Mouse (Mus musculus) T-cell, adult 2 months (primary cell): Measurements from ENCODE around the gene Rai14.

Experiments used
- DNase-seq: peaks from one replicate; pipeline ENCODE4 v3.0.0; 2022; ENCODE audit warnings: low spot score

The Rai14 gene

GRCm38 (mm10) chr15:10689304-10689703 is 25.1 kb downstream of the Rai14 start:
- no peak for DNase-seq

- no peak for DNase-seq
Measured at GRCm38 (mm10) chr15:10688686-10689085, 25.7 kb downstream of the Rai14 start.

- no peak for DNase-seq
Measured at GRCm38 (mm10) chr15:10687365-10687764, 27.1 kb downstream of the Rai14 start.

- DNase-seq, result no peak
Measured at GRCm38 (mm10) chr15:10685692-10686430, 28.6 kb downstream of the Rai14 start.

GRCm38 (mm10) chr15:10683687-10684203 is 30.7 kb downstream of the Rai14 start:
- DNase-seq, result no peak

GRCm38 (mm10) chr15:10680514-10680913 is 33.9 kb downstream of the Rai14 start:
- DNase-seq, result no peak

- DNase-seq, result no peak
Measured at GRCm38 (mm10) chr15:10679571-10679970, 34.9 kb downstream of the Rai14 start.

GRCm38 (mm10) chr15:10675801-10676200 is 38.6 kb downstream of the Rai14 start:
- no peak for DNase-seq

- no peak for DNase-seq
Measured at GRCm38 (mm10) chr15:10672880-10673279, 41.5 kb downstream of the Rai14 start.

- no peak for DNase-seq
Measured at GRCm38 (mm10) chr15:10671868-10672267, 42.6 kb downstream of the Rai14 start.

- DNase-seq, result no peak
Measured at GRCm38 (mm10) chr15:10670107-10670506, 44.3 kb downstream of the Rai14 start.

GRCm38 (mm10) chr15:10668120-10668900 is 46.1 kb downstream of the Rai14 start:
- DNase-seq, result no peak

GRCm38 (mm10) chr15:10665816-10666215 is 48.6 kb downstream of the Rai14 start:
- DNase-seq, result no peak

GRCm38 (mm10) chr15:10664529-10664898 is 49.9 kb downstream of the Rai14 start:
- DNase-seq, result no peak

- DNase-seq, result no peak
Measured at GRCm38 (mm10) chr15:10663793-10664528, 50.5 kb downstream of the Rai14 start.

- DNase-seq, result no peak
Measured at GRCm38 (mm10) chr15:10661961-10662606, 52.3 kb downstream of the Rai14 start.

- no peak for DNase-seq
Measured at GRCm38 (mm10) chr15:10658803-10659202, 55.6 kb downstream of the Rai14 start.

GRCm38 (mm10) chr15:10656146-10656545 is 58.3 kb downstream of the Rai14 start:
- DNase-seq, result no peak

- DNase-seq, result no peak
Measured at GRCm38 (mm10) chr15:10655151-10655905, 59.1 kb downstream of the Rai14 start.

GRCm38 (mm10) chr15:10654696-10655095 is 59.7 kb downstream of the Rai14 start:
- DNase-seq, result no peak

- DNase-seq, result no peak
Measured at GRCm38 (mm10) chr15:10652931-10653475, 61.4 kb downstream of the Rai14 start.
